Mouse (Mus musculus): ENCODE data around the gene Fbxo2.

DNA sequence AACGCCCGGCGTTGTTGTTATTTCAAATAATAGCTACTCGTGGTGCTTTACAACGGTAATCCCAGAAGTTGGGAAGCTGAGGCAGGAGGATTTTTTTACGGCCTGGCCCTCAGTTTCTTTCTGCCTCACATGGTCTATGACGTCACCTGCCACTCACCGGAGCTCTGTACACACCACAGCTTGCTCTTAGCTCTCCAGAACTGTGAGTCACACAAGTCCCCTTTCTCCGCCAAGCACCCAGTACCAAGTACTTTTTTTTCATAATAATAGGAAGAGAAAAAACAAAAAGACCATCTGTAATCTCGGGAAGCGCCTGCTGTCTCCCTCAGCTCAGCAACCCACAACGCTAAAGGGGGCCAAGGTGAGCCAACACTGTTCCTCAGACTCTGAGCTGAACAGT lies 21.1 kb downstream of the Fbxo2 start:
- TF ChIP-seq CTCF (IDR thresholded peaks at IDR 0.05; ENCODE audit: insufficient read depth, low read length) (no peak), POLR2A (IDR thresholded peaks at IDR 0.05; ENCODE audit: borderline replicate concordance, extremely low read depth, low read depth, low read length) (no peak)

Data from lung, adult 2 months (tissue).